Mouse (Mus musculus) lung, embryonic 15.5 days (tissue): ENCODE data around the gene Scrn2. TPM values are rescaled to one million over a fixed set of nuclear protein-coding genes. Genes with fewer than 3 reads are reported as not detected.
A peak's percentile ranks its signal among the peaks of the same experiment; 100 is the strongest.

Source experiments
- ATAC-seq: fragments of 200-750 bp; cut with Nextera tagmentation; 2 replicates; pipeline ENCODE4 v1.8.0; 2017; ENCODE audit warnings: moderate number of reproducible peaks, borderline replicate concordance; ENCODE audit not compliant: low FRiP score, low TSS enrichment; ENCODE audit errors: extremely low read depth
- H3K27ac ChIP-seq: fragments of 300-500 bp; sonication (generic); 2 replicates; pipeline ENCODE4 v1.5.1; 2015; ENCODE audit warnings: moderate library complexity, mild to moderate bottlenecking, inconsistent platforms
- H3K27me3 ChIP-seq: fragments of 300-500 bp; sonication (generic); 2 replicates; pipeline ENCODE4 v1.6.1; 2015; ENCODE audit warnings: inconsistent platforms
- H3K36me3 ChIP-seq: fragments of 300-500 bp; sonication (generic); 2 replicates; pipeline ENCODE4 v1.6.1; 2015; ENCODE audit warnings: inconsistent platforms
- H3K4me1 ChIP-seq: fragments of 300-500 bp; sonication (generic); 2 replicates; pipeline ENCODE4 v1.6.1; 2015; ENCODE audit warnings: inconsistent platforms
- H3K4me2 ChIP-seq: fragments of 300-500 bp; sonication (generic); 2 replicates; pipeline ENCODE4 v1.6.1; 2015; ENCODE audit warnings: inconsistent platforms, mild to moderate bottlenecking, moderate library complexity
- H3K4me3 ChIP-seq: fragments of 300-500 bp; sonication (generic); 2 replicates; pipeline ENCODE4 v1.5.1; 2015; ENCODE audit warnings: mild to moderate bottlenecking, inconsistent platforms
- H3K9ac ChIP-seq: fragments of 300-500 bp; sonication (generic); 2 replicates; pipeline ENCODE4 v1.6.1; 2015; ENCODE audit warnings: inconsistent platforms
- H3K9me3 ChIP-seq: fragments of 300-500 bp; sonication (generic); 2 replicates; pipeline ENCODE4 v1.6.1; 2016; ENCODE audit warnings: inconsistent platforms
- WGBS: fragments of 180-500 bp; shearing (Covaris S2); methylation state at CpG from one replicate; pipeline ENCODE4 v1.1.7; 2015; 5-methylcytosine and 5-hydroxymethylcytosine counted together
- polyA plus RNA-seq: library from polyadenylated mRNA; unstranded; fragments of >200 nt; fragmentation: Nextera tagmentation; extraction: Ambion mirVana; gene quantifications from 2 replicates; pipeline ENCODE4 v1.2.1, GENCODE M21; 2015

Gene Scrn2
- polyA plus RNA-seq: 31.2 and 31.9 TPM in 2 replicates

DNA sequence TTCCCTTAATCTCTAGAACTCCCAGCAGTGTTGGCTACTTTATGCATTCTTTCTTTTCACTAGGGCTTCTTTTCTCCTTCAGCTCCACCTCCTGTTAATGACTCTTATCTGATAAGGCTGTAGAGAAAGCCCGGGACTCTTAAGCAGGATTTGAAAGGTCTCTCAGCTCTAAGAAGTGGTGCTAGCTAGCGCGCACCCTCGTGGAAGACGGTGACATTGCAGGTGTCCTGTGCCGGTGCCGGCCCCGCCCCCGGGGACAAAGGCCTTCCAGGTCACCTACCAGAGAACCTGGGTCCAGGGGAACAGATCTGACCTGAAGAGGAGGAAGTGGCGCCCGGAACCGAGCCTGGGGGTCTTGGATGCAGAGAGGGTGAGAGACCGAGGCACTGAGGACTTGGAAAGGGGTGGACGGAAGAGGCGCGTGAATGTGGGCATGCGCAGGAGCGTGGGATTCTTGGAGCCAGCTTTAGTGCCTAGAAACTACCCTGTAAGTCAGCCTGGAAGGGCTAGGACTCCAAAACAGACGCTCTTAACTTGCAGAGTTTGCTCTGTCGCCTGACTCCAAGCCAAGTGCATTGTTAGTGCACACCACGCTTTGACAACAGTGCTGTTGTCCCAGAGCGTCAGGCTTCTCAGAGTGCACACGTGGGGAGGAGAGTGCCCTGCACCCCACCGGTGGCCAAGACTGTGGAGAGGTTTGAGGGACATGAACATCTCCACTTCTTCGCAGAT is at the start of gene Scrn2:
Gene Scrn2 (plus strand): TSS at position 253 of the 732 bp plus-strand sequence.
- Histone ChIP-seq H3K36me3 (no peaks in the 10 kb centered on the region), H3K27me3 (0 out of 2 replicates have a peak, but pooled peaks cover 3% of the 10 kb centered on the region), H3K4me3 (peak within 1 kb of the TSS; percentile 57), H3K27ac (peak within 1 kb of the TSS; percentile 84), H3K9ac (peak within 1 kb of the TSS; percentile 60), H3K4me2 (peak within 1 kb of the TSS; percentile 81), H3K9me3 (no peaks in the 10 kb centered on the region), H3K4me1 (peaks cover 19% of the 10 kb centered on the region)
- under 1% methylated on average over 25 of the region's 25 CpGs for WGBS
- ATAC-seq: peak; percentile 76

DNA sequence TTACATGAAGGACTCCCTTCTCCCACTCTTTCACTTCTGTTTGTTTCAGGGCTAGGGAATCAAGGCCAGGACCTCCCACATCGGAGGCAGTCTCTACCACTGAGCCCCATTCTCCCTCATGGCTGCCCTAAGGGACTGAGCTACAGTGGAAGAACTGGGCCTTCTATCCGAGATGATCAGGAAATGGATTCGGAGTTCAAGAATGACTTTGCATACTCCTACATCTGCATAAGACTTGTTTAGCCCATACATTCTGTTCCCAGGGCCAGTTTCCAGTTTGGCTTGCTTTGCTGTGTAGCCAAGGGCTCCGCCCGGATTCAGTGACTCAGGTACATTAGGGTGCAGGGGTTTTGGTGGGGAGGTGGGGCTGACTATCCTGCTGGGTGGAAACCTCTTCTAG is 49.7 kb upstream of the Scrn2 start:
- no peaks in the 10 kb centered on the region for H3K36me3 ChIP-seq
- peaks cover 5% of the 10 kb centered on the region; the same call in 1 of the 2 replicates for H3K27me3 ChIP-seq
- H3K9me3 ChIP-seq: no peaks in the 10 kb centered on the region
- H3K9ac ChIP-seq: no peak overlapping the region
- peaks cover 22% of the 10 kb centered on the region for H3K4me1 ChIP-seq
- H3K27ac ChIP-seq: no peak overlapping the region
- no peak for ATAC-seq
- 72% methylated on average over 5 of the region's 5 CpGs for WGBS
- H3K4me3 ChIP-seq: no peak overlapping the region
- no peak overlapping the region for H3K4me2 ChIP-seq

DNA sequence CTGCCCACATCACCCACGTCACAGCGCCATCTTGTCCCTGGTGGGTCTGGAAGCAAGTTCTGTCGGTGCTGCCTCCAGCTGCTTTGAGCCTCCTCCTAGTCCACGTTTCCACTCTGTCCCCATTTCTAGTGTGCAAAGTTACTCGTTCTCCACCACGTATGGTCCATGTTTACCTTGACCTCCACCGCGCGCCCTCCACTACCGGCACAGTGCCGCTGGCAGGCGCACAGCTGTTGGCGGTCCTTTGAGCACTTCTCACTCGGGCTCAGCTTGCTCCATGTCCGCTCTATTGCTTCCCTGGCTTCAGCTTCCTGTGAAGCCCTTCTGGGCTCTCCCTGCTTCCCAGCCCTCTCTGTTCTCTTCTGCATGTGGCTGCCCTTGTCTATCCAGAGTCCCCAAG is 48.3 kb upstream of the Scrn2 start:
- Histone ChIP-seq H3K9me3 (no peaks in the 10 kb centered on the region), H3K27ac (no peak overlapping the region), H3K4me3 (no peak overlapping the region), H3K36me3 (no peaks in the 10 kb centered on the region), H3K4me2 (no peak overlapping the region), H3K27me3 (peaks cover 5% of the 10 kb centered on the region; the same call in 1 of the 2 replicates), H3K9ac (no peak overlapping the region), H3K4me1 (peaks cover 9% of the 10 kb centered on the region)
- 46% methylated on average over 15 of the region's 15 CpGs for WGBS
- ATAC-seq: no peak

DNA sequence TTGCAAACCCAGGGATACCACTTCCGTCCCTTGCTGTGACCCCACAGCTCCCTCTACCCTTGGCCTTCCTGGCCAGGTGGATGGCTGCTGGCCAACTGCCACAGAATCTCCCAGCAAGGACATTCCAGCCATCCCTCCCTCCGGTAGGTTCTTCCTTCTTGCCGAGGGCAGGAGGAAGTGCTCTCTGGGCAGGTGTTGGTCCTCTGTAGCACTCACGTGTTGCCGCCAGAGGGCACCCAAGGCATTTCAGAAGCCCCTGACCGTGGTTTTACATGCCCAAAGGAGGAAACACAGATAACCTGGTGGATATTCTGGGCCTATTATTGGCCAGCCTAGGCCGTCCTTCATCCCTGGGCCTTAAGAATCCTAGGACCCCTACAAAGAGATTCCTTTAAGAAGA is 47.4 kb upstream of the Scrn2 start:
- ATAC-seq: no peak
- Histone ChIP-seq H3K9me3 (no peaks in the 10 kb centered on the region), H3K4me3 (no peak overlapping the region), H3K27me3 (peaks cover 5% of the 10 kb centered on the region; the same call in 1 of the 2 replicates), H3K27ac (no peak overlapping the region), H3K9ac (no peak overlapping the region), H3K4me2 (no peak overlapping the region), H3K36me3 (no peaks in the 10 kb centered on the region), H3K4me1 (peaks cover 10% of the 10 kb centered on the region)
- WGBS: 3% methylated on average over 7 of the region's 7 CpGs

DNA sequence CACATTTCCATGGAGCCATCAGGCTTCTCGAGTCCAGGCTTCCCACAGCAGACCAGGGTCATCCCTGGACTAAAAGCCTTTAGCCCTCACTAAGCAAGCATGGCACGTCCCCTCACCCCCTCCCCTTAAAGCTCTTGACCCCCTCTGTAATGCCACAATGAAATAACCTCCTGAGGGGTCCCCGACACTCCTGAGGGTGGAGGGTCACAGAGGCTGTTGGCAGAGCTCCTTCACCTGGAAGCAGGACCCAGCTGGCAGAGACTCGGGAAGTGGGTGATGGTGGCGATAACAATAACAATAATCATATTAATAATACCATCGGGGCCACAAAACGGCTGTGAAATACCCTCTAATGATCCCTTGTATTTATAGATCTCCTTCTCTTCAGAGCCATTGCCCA is 46.9 kb upstream of the Scrn2 start, which contains the start of gene Sp2:
Gene Sp2 (minus strand): TSS at position 101 of the 400 bp plus-strand sequence.
- peaks cover 15% of the 10 kb centered on the region for H3K4me1 ChIP-seq
- H3K4me3 ChIP-seq: no peak within 1 kb of the TSS
- H3K27ac ChIP-seq: no peak within 1 kb of the TSS
- no peak for ATAC-seq
- no peaks in the 10 kb centered on the region for H3K9me3 ChIP-seq
- peaks cover 5% of the 10 kb centered on the region; the same call in 1 of the 2 replicates for H3K27me3 ChIP-seq
- H3K9ac ChIP-seq: no peak within 1 kb of the TSS
- H3K36me3 ChIP-seq: no peaks in the 10 kb centered on the region
- WGBS: 68% methylated on average over 7 of the region's 7 CpGs
- no peak within 1 kb of the TSS for H3K4me2 ChIP-seq

DNA sequence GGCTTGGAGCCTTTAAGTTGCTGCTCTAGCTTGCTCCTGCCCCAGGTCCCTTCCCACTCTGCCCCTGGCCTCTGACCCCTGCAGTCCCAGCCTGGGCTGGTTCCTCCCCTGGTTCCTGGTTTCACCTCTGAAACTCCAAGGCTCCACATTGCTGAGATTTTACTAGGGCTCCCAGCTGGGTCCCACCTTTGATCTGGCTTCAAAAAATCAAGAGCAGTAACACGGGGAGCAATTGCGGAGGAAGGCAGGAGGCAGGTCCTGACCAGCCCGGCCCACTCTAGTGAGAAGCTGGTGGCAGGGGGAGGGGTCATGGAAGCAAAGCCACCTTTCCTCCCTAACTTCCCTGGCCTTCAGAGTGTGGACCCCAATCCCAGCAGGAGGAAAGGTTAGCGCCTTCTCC is 44.8 kb upstream of the Scrn2 start:
- Histone ChIP-seq H3K9me3 (no peaks in the 10 kb centered on the region), H3K36me3 (no peaks in the 10 kb centered on the region), H3K9ac (no peak overlapping the region), H3K4me2 (no peak overlapping the region), H3K27ac (no peak overlapping the region), H3K27me3 (peaks cover 5% of the 10 kb centered on the region; the same call in 1 of the 2 replicates), H3K4me1 (peaks cover 11% of the 10 kb centered on the region), H3K4me3 (no peak overlapping the region)
- no peak for ATAC-seq
- WGBS: 39% methylated on average over 4 of the region's 4 CpGs

DNA sequence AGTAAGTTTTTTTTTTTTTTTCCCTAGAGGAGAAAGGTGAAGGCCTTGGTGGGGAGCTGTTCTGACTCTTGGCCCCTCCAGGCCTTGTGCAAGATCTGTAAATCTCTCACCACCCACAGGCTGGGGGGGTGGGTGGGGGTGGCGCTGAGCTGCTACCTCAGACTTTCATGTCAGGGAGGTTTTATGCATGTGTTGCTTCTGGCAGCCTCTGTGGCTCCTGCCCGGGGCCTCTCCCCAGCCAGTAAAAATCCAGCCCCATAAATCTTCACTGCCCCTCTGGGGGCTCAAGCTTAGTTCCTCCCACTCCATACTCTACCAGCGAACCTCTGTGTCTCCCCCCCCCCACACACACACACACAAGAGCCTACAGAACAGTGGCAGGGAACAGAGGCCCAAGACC is 43.3 kb upstream of the Scrn2 start:
- Histone ChIP-seq H3K27me3 (peaks cover 5% of the 10 kb centered on the region; the same call in 1 of the 2 replicates), H3K4me1 (peaks cover 16% of the 10 kb centered on the region), H3K27ac (no peak overlapping the region), H3K9me3 (no peaks in the 10 kb centered on the region), H3K4me2 (no peak overlapping the region), H3K9ac (no peak overlapping the region), H3K36me3 (no peaks in the 10 kb centered on the region), H3K4me3 (no peak overlapping the region)
- WGBS: 31% methylated on average over 3 of the region's 3 CpGs
- no peak for ATAC-seq

DNA sequence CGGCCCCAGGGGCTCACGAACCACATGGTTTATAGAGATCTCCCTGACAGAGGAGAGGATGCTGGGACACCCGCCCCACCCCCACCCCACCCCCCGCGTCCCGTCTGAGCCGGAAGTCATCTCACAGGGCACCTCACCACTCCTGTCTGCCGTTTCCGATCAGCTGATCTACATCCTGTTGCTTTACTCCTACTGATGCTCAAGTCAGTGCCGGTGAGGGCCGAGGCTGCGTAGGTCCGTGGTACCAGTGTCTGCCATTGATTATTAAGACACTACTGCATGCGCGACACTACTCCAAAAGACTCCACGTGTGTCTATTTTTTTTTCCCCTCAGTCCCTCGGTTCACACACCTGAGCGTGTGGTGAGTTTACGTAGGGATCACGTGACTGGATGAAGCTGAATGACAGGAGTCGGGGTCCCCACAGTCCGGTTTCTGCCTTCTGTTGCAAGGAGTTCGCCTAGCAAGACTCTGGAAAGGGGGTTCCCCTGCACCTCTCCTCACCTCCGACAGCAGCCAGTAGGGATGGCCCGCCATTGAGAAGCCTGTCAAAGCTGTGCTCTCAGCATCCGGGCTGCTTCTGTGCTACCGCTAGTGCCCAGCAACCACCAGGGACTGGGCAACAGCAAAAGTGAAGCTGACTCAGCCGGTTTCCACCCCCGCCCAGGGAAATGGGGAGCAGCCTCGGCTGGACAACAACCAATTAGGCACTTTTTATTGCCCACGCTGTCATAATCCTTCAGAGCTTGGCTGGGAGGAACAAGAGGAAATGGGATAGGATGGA is 41.7 kb upstream of the Scrn2 start:
- Histone ChIP-seq H3K27me3 (peaks cover 5% of the 10 kb centered on the region; the same call in 1 of the 2 replicates), H3K9me3 (no peaks in the 10 kb centered on the region), H3K9ac (no peak overlapping the region), H3K4me1 (peaks cover 29% of the 10 kb centered on the region), H3K27ac (no peak overlapping the region), H3K4me3 (peak overlapping the region; percentile 16), H3K4me2 (peak overlapping the region; percentile 50), H3K36me3 (no peaks in the 10 kb centered on the region)
- 0 out of 2 replicates have a peak, but pooled peaks have one; percentile 8 for ATAC-seq
- WGBS: 4% methylated on average over 31 of the region's 31 CpGs

DNA sequence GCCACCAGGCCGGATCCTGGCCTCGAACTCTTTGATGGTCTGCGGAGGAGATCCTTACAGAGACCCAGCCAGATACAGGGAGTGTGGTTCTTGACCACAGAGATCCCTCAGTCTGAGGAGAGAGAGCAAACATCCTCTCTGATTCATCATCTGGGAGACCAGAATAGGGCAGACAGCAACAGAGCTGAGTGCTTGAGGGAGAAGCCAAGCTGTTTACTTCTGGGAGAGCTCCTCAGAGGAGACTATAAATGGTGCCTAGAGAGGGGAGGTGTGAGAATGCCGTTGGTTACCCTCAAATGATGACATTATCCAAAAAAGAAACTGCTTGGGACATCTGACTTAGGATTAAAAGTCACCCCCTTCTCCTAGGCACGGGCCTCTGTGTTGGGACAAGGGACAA is 38.2 kb upstream of the Scrn2 start:
- no peaks in the 10 kb centered on the region for H3K9me3 ChIP-seq
- H3K4me2 ChIP-seq: no peak overlapping the region
- no peaks in the 10 kb centered on the region for H3K36me3 ChIP-seq
- ATAC-seq: no peak
- peaks cover 48% of the 10 kb centered on the region for H3K4me1 ChIP-seq
- H3K4me3 ChIP-seq: no peak overlapping the region
- WGBS: 56% methylated on average over 5 of the region's 5 CpGs
- H3K27ac ChIP-seq: peak overlapping the region; percentile 6; the same call in 1 of the 2 replicates
- H3K27me3 ChIP-seq: peaks cover 2% of the 10 kb centered on the region; the same call in 1 of the 2 replicates
- H3K9ac ChIP-seq: no peak overlapping the region

DNA sequence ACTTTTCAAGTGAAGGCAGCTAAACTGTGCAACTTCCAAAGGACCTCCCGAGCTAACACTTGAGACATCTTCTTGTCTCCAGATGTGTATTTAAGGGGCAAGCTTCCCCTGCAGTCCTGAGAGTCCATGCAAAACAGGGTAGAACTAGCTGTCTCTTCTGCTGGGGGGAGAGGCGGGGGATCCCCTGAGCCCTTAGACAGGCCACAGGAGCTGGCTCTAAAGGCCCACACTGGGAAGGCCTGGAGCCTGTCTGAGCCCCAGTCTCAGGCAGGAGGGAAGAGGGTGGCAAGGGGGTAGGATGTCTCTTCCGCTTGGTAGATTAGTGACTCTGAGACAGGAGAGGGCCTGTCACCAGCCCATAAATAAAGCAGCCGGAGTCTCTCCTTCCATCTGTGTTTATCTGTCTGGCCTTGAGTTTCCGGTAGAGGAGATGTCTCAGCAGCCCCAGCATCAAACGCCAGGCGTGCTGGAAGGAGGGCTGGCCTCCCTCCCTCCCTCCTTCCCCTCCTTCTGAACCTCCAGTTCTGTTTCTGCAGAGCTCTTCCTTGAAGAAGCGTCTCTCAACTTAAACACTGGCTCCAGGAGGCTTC is 36.9 kb upstream of the Scrn2 start:
- H3K4me2 ChIP-seq: no peak overlapping the region
- H3K27ac ChIP-seq: peak overlapping the region; percentile 79
- H3K36me3 ChIP-seq: no peaks in the 10 kb centered on the region
- 18% methylated on average over 8 of the region's 8 CpGs for WGBS
- peak; percentile 70; the same call in 1 of the 2 replicates for ATAC-seq
- H3K27me3 ChIP-seq: peaks cover 12% of the 10 kb centered on the region
- H3K4me3 ChIP-seq: no peak overlapping the region
- H3K4me1 ChIP-seq: peaks cover 52% of the 10 kb centered on the region
- H3K9ac ChIP-seq: no peak overlapping the region
- no peaks in the 10 kb centered on the region for H3K9me3 ChIP-seq

DNA sequence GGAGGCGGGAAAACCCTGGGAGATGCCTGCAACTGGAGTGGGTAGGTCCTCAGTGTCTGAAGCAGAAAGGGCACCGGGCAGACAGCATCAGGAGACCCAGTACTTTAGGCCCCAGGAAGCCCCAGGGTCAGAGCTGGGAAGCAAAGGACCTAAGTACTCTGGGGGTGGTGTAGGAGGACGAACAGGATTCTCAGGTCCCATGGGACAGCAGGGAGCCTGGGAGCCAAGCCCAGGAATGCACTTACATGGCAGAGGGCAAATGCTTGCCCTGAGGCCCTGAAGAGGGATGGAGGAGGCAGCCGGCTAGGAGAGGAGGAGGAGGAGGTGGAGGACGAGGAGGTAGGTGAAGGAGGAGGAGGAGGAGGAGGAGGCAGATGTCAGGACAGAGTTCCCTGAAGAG is 34.7 kb upstream of the Scrn2 start:
- H3K9ac ChIP-seq: no peak overlapping the region
- peaks cover 21% of the 10 kb centered on the region for H3K27me3 ChIP-seq
- WGBS: 23% methylated on average over 5 of the region's 5 CpGs

More for the DNA sequence above, 34.7 kb upstream of the Scrn2 start:
- H3K27ac ChIP-seq: peak overlapping the region; percentile 26; the same call in 1 of the 2 replicates
- no peak overlapping the region for H3K4me2 ChIP-seq
- ATAC-seq: no peak
- H3K36me3 ChIP-seq: no peaks in the 10 kb centered on the region
- H3K4me1 ChIP-seq: peaks cover 47% of the 10 kb centered on the region
- no peak overlapping the region for H3K4me3 ChIP-seq
- H3K9me3 ChIP-seq: no peaks in the 10 kb centered on the region
